Mouse (Mus musculus): ENCODE data around the gene B4galnt4.

GRCm38 (mm10) chr7:141058601-141059341, 2.1 kb upstream of the B4galnt4 start:
- no peak for TF ChIP-seq CTCF (IDR thresholded peaks at IDR 0.05; ENCODE audit: low read depth, low read length)
- no peak for TF ChIP-seq POLR2A (IDR thresholded peaks at IDR 0.05; ENCODE audit: extremely low read depth, insufficient read depth, low read length)
